Mouse (Mus musculus) thymus, adult 2 months (tissue): Measurements from ENCODE around the gene Slc9a2.

Experiments used
- CTCF ChIP-seq: fragments of 200-500 bp; IDR thresholded peaks from 2 replicates; pipeline ENCODE4 v1.5.1; 2012; ENCODE audit warnings: mild to moderate bottlenecking, control low read depth, low read length, moderate library complexity, borderline replicate concordance; ENCODE audit not compliant: control insufficient read depth, poor library complexity, insufficient read depth; ENCODE audit errors: extremely low read depth
- POLR2A ChIP-seq: fragments of 200-500 bp; IDR thresholded peaks from 2 replicates; pipeline ENCODE4 v1.6.1; 2012; ENCODE audit warnings: mild to moderate bottlenecking, low read length, control low read depth, moderate library complexity; ENCODE audit not compliant: control insufficient read depth, poor library complexity, insufficient read depth; ENCODE audit errors: extremely low read depth

- TF ChIP-seq POLR2A, result no peak
- TF ChIP-seq CTCF, result no peak
These were observed 65.7 kb downstream of the Slc9a2 start for GRCm38 (mm10) chr1:40746089-40746488.
